Mouse (Mus musculus): ENCODE measurements around the gene Slc30a1. TPM values are rescaled to one million over a fixed set of nuclear protein-coding genes. Genes with fewer than 3 reads are reported as not detected.
A peak's percentile ranks its signal among the peaks of the same experiment; 100 is the strongest.

The Slc30a1 gene
- total RNA-seq, 2 experiments from 2014 or later: 5.8 to 6.4 TPM

DNA sequence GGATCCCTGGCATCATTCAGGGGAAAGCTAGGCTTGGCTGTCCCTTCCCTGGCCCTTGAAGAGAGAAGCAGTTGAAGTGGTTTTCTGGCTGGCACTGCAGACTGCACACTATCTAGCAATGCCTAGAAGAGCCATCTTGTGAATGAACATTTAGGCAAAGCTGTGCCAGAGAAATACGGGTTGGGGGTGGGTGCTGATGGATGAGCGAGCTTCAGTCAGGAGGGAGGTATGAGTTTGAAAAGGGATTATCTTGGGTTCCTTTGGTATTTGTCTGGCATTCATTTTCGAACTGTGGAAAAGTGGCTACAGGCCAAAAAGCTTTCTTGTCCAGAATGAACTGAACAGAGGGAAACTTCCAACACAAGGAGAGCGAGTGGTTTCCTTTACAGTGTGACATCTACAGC, 28.0 kb upstream of the Slc30a1 start:
- DNase-seq: no peak
- Histone ChIP-seq H3K4me3 (no peak overlapping the region), H3K27ac (no peak overlapping the region)
- intact Hi-C loops (cut with DNase I): no loop called here
- TF ChIP-seq CTCF (IDR thresholded peaks at IDR 0.05): no peak

- no peak overlapping the region for H3K4me3 ChIP-seq
- no peak for TF ChIP-seq CTCF (IDR thresholded peaks at IDR 0.05)
- no peak for DNase-seq
- no peak overlapping the region for H3K27ac ChIP-seq
- intact Hi-C loops (cut with DNase I): no loop called here
These were observed 26.3 kb upstream of the Slc30a1 start for GRCm38 (mm10) chr1:191880247-191880646.

DNA sequence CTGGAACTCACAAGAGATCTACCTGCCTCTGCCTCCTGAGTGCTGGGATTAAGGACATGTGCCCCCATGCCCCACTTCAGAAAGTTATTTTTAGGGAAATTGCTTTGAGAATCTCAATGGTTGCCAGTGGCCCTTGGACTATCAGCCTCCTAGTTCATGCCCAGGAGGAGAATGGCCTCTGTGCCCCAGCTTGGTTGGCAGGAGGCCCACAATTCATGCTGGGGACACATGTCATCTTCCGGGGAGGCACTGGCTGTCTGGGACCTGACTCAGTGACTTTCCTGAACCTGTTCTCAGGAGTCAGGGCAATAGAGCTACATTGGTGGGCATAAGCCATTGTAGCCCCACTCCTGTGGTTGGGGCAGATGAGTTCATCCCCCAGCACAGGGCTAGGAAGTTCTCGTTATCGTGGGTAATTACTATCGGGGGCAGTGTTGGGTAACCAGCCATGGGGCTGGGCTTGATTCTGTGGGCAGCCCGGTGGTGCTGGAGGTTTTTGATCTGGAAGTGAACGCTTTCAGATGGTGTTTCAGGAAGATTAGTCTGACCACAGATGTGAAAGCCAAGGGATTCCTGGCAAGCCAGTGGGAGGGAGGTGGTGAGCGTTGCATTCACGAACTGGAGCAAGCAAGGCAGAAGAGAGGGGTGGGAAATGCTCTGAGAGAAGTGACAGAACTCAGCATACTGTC, 25.5 kb upstream of the Slc30a1 start:
- intact Hi-C loops (cut with DNase I): no loop called here
- Histone ChIP-seq H3K4me3 (no peak overlapping the region), H3K27ac (no peak overlapping the region)
- no peak for TF ChIP-seq CTCF (IDR thresholded peaks at IDR 0.05)
- no peak for DNase-seq

DNA sequence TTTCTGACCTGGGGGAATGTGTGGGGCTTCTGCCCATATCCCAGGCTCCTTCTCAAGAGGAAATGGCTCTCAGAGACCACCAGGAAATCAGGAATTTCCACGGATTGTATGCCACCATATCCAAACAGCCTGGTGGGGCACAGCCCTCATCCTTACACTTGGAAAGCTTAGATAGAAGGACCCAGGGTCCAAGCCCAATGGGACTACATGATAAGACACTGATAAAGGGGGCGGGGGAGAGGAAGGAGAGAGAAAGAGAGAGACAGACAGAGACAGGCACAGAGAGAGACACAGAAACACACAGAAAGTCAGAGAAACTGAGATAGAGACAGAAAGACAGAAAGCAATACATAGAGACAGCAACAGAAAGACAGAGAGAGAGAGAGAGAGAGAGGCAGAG, 24.9 kb upstream of the Slc30a1 start:
- TF ChIP-seq CTCF (IDR thresholded peaks at IDR 0.05): no peak
- Histone ChIP-seq H3K27ac (no peak overlapping the region), H3K4me3 (no peak overlapping the region)
- intact Hi-C loops (cut with DNase I): no loop called here
- DNase-seq: no peak

- no peak for DNase-seq
- H3K4me3 ChIP-seq: no peak overlapping the region
- intact Hi-C loops (cut with DNase I): no loop called here
- no peak for TF ChIP-seq CTCF (IDR thresholded peaks at IDR 0.05)
- H3K27ac ChIP-seq: no peak overlapping the region
These were observed 23.9 kb upstream of the Slc30a1 start for GRCm38 (mm10) chr1:191882474-191883206.

DNA sequence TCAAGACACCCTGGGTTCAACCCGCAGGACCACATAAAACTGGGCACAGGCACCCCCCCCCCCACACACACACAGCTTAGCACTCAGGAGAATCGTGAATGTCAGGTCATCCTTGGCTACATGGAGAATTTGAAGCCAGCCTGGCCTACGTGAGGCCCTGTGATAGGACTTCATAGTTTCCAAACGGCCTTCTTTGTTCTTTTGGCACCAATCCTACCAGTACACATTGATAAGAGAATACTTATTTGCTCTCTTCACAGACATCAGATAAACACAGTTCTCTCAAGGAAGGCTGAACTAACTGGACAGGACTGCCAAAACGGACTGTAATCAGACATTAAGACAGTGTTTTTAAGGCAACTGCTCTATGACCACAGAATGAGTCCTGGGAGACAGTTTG, 22.9 kb upstream of the Slc30a1 start:
- intact Hi-C loops (cut with DNase I): no loop called here
- TF ChIP-seq CTCF (IDR thresholded peaks at IDR 0.05): no peak
- DNase-seq: no peak
- Histone ChIP-seq H3K4me3 (no peak overlapping the region), H3K27ac (no peak overlapping the region)

GRCm38 (mm10) chr1:191891912-191892311, 14.7 kb upstream of the Slc30a1 start:
- intact Hi-C loops (cut with DNase I): no loop called here
- no peak overlapping the region for H3K27ac ChIP-seq
- no peak overlapping the region for H3K4me3 ChIP-seq
- no peak for DNase-seq
- no peak for TF ChIP-seq CTCF (IDR thresholded peaks at IDR 0.05)

DNA sequence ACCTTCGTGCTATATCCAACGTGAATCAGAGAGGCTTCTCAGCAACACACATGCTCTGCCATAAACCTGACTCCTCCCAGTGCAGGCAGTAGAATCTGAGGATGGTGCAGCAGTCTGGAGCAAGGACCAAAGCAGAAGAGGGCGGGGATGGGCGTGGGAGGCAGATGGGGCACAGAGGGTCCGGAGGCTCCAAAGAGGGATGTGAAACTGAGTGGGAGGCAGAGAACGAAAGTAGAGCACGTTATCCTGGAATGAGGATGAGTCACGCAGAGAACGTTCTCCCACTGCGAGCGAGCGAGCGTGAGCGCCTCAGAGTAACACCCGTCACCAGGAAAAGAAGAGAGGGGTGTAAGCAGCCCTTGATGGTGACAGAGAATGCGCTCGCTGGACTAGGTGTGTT, 12.2 kb upstream of the Slc30a1 start:
- peak; percentile 56 for DNase-seq
- TF ChIP-seq CTCF (IDR thresholded peaks at IDR 0.05): no peak
- H3K4me3 ChIP-seq: peak overlapping the region; percentile 40
- intact Hi-C loops (cut with DNase I): no loop called here
- H3K27ac ChIP-seq: no peak overlapping the region

DNA sequence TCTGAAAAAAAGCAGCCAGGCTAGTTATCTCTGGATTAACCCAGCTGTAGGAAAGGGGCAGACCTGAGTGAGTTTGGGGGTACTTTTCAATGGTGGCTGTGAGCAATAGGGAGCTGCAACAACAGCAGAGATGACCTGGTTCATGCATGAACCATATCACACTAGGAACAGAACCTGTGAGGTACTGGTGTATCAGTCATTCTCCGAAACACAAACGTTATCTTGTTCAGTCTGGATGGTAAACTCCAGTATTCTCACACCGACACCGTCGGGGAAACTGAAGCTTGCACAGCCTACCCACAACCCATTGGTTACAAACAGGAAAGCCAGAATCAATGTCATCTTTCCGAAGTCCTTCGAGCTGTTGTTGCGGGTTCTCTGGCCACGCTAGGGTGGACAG, 11.7 kb upstream of the Slc30a1 start:
- no peak for TF ChIP-seq CTCF (IDR thresholded peaks at IDR 0.05)
- intact Hi-C loops (cut with DNase I): no loop called here
- Histone ChIP-seq H3K4me3 (peak overlapping the region; percentile 40; the same call in 1 of the 2 replicates), H3K27ac (no peak overlapping the region)
- no peak for DNase-seq

GRCm38 (mm10) chr1:191896806-191897552, 9.6 kb upstream of the Slc30a1 start:
- DNase-seq: peak; percentile 60
- no peak overlapping the region for H3K4me3 ChIP-seq
- intact Hi-C loops (cut with DNase I): no loop called here
- no peak for TF ChIP-seq CTCF (IDR thresholded peaks at IDR 0.05)
- H3K27ac ChIP-seq: peak overlapping the region; percentile 54

- TF ChIP-seq CTCF (IDR thresholded peaks at IDR 0.05): no peak
- Histone ChIP-seq H3K27ac (peak overlapping the region; percentile 83), H3K4me3 (peak overlapping the region; percentile 91)
- intact Hi-C loops (cut with DNase I): loop anchor here (2.0 kb wide), 1 partner anchor 59 kb away; no protein-coding TSS in a partner anchor
- DNase-seq: peak; percentile 78
These were observed 682 bp upstream of the Slc30a1 start for GRCm38 (mm10) chr1:191905637-191906533.

- TF ChIP-seq CTCF (IDR thresholded peaks at IDR 0.05): peak; percentile 94
- intact Hi-C loops (cut with DNase I): loop anchor here (2.0 kb wide), 1 partner anchor 57 kb away; no protein-coding TSS in a partner anchor
- H3K4me3 ChIP-seq: peak overlapping the region; percentile 91
- peak overlapping the region; percentile 94 for H3K27ac ChIP-seq
- DNase-seq: peak; percentile 84
These were observed 854 bp downstream of the Slc30a1 start for GRCm38 (mm10) chr1:191907431-191907810.

All from gastrocnemius, adult 2 months (tissue).